Mouse (Mus musculus): ENCODE measurements around the gene Cel. TPM values are rescaled to one million over a fixed set of nuclear protein-coding genes. Genes with fewer than 3 reads are reported as not detected.
A peak's percentile ranks its signal among the peaks of the same experiment; 100 is the strongest.
"Not testable (repeated sequence)": the region's sequence is repeated elsewhere in the genome, so short reads cannot be mapped to it uniquely, and the experiment has no call there.

The Cel gene
- total RNA-seq, 2 experiments from 2014 or later = not detected

GRCm38 (mm10) chr2:28525943-28526876 lies 37.0 kb downstream of the Cel start:
- intact Hi-C loops (cut with DNase I) = no loop called here
- DNase-seq (ENCODE audit: low spot score in 2 of 2) = no peak

- intact Hi-C loops (cut with DNase I) = no loop called here
- peak in 1 of 2 experiments; percentile 25 for DNase-seq (ENCODE audit: low spot score in 2 of 2)
These were observed 37.8 kb downstream of the Cel start for GRCm38 (mm10) chr2:28525219-28525942.

DNA sequence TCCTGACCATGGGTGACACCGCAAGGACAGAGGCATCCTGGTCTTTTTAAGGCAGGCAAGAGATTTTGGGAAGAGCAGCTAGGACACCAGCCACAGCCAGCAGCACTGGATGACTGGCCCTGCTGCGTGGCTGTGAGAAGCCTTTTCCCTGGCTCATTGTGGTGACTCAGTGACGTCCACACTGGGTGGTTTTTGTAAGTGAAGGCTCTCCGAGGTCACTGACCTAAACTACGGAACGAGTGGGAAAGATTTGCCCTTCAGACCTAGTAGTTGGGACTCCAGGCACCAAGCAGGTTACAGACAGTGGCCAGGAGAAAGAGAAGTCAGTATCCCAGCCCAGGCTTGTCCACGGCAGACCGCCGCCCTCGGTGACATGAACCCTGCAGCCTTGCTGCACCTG lies 38.8 kb downstream of the Cel start:
- intact Hi-C loops (cut with DNase I) = no loop called here
- peak in 1 of 2 experiments; percentile 3 for DNase-seq (ENCODE audit: low spot score in 2 of 2)

DNA sequence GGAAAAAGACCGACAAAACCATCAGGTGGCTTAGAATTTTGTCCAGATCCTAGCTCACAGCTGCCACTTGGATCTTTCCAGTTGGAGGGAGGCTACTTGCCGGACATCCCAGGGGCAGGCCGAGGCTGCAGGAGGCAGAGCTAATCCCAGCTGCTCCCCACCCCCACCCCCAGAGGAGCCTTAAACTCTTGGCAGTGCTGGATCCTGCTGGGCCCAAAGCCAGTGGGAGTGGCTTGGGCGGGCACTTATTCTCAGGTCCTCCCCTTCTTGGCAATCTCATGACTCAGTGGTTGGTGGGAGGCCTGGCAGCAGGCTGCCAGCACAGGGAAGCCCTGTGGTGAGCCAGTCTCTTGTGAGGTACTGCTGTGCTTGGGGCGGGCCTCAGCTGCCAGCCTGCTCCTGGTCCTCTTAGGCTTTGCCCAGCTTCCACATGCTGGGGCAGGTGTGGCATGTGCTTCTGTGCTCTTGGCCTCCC lies 39.5 kb downstream of the Cel start:
- intact Hi-C loops (cut with DNase I) = no loop called here
- DNase-seq (ENCODE audit: low spot score in 2 of 2) = peak; percentile 86 to 92

GRCm38 (mm10) chr2:28522166-28522565 lies 41.0 kb downstream of the Cel start:
- intact Hi-C loops (cut with DNase I) = no loop called here
- peak in 1 of 2 experiments; percentile 13 for DNase-seq (ENCODE audit: low spot score in 2 of 2)

- intact Hi-C loops (cut with DNase I) = no loop called here
- peak; percentile 64 to 77 for DNase-seq (ENCODE audit: low spot score in 2 of 2)
These were observed 41.5 kb downstream of the Cel start for GRCm38 (mm10) chr2:28521571-28522151.

- intact Hi-C loops (cut with DNase I) = no loop called here
- DNase-seq (ENCODE audit: low spot score in 2 of 2) = no peak
These were observed 42.6 kb downstream of the Cel start for GRCm38 (mm10) chr2:28520581-28520980.

DNA sequence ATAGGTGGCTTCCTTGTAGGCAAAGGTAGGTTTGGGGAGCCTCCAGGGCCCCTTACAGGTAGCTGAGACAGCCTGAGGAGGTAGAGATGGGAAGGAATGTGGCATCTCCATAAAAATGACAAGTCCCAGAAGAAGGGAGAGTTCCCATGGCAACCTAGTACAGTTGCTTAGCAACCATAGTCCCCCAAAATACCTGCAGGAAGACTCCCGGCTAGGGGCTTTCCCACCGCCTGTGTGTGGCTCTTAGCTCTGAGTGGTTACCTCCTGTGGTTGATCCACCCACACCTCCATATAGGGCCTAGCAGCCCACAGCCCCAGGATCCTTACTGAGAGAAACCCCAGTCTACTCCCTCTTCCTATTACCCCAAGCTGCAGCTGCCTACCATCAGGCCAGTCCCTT lies 45.0 kb downstream of the Cel start:
- DNase-seq (ENCODE audit: low spot score in 2 of 2) = peak; percentile 85 to 94
- intact Hi-C loops (cut with DNase I) = no loop called here

DNA sequence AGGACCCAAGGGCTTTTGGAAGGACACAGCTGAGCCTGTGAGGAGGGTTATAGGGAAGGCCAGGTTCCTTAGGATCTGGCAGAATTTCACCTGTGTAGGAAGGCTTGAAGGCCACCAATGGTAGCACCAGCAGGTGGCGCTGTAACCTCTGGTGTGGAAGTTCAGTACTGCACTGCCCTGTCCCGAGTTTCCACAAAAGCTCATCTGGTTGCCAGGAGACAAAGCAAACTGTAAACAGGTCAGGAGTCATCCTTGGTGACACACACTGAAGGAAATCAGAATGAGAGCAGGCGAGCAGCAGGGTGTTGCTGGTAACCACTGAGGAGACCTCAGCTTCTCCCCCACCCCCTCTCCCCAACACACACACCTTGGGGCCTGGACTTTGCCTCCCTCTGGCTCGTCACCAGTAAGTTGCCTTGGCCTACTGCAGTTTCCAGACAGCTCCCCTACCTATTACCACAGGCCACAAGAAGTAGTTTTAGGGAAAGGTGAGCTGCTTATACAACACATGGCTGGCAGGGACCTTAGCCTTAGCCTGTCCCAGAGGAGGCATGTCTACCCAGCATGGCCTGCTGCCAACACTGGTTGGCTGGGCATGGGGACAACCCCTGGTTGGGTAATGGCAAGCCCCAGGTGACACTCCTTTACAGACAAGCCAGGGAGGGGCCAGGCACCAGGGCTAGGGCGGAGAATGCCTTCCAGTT lies 45.8 kb downstream of the Cel start:
- peak; percentile 76 to 79 for DNase-seq (ENCODE audit: low spot score in 2 of 2)
- intact Hi-C loops (cut with DNase I) = no loop called here

DNA sequence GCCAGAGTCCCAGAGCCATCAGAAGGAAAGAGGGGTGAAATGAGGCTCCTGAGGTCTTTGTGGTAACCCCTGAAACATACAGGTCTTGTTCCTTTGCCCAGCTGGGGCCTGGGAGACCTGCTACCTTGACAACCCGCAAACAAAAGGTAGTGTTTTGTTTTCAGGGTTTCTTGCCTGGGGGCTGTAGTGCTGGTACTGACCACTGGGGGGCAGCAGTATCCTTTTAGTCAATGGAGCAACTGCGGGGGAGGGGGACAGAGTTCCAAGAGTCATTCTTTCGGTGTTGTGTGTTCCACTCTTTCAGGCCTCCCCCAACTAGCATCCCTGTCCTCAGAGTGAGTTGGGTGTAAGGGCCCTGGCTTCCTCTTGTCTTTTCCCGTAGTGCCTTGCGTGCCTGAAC lies 48.7 kb downstream of the Cel start:
- intact Hi-C loops (cut with DNase I) = loop anchor here (2.0 kb wide), 2 partner anchors 34 to 68 kb away; partner anchors contain the start of gene Gtf3c5
- DNase-seq (ENCODE audit: low spot score in 2 of 2) = peak; percentile 89 to 91

GRCm38 (mm10) chr2:28513431-28514370 lies 49.5 kb downstream of the Cel start:
- DNase-seq (ENCODE audit: low spot score in 2 of 2) = no peak
- intact Hi-C loops (cut with DNase I) = loop anchor here (2.0 kb wide), 2 partner anchors 35 to 69 kb away; partner anchors contain the start of gene Gtf3c5

GRCm38 (mm10) chr2:28512798-28513401 lies 50.3 kb downstream of the Cel start, which contains the start of gene Ralgds:
Gene Ralgds (plus strand): TSS chr2:28513125.
- DNase-seq (ENCODE audit: low spot score in 2 of 2) = no peak
- intact Hi-C loops (cut with DNase I) = no loop called here

GRCm38 (mm10) chr2:28511600-28511999 lies 51.6 kb downstream of the Cel start:
- DNase-seq (ENCODE audit: low spot score in 2 of 2); intact Hi-C loops (cut with DNase I): not testable (repeated sequence)

DNA sequence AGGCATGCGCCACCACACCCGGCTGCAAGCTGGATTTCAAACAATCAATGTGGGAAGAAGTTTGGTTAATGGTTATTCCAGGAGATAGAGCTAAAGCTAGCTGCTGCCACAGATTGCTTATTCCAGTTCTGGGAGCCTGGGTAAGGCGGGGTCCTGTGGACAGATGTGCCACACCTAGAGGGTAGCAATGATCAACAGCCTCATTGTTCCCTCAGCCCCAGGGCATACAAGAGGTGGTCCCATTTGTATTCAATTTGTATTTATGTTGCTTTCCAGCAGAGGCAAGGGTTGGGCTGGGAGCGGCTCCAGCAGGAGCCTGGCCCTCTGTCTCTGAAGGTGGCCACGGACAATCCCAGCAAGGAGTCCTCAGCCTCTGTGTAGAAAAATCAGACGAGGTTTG lies 56.9 kb downstream of the Cel start:
- no peak for DNase-seq (ENCODE audit: low spot score in 2 of 2)

DNA sequence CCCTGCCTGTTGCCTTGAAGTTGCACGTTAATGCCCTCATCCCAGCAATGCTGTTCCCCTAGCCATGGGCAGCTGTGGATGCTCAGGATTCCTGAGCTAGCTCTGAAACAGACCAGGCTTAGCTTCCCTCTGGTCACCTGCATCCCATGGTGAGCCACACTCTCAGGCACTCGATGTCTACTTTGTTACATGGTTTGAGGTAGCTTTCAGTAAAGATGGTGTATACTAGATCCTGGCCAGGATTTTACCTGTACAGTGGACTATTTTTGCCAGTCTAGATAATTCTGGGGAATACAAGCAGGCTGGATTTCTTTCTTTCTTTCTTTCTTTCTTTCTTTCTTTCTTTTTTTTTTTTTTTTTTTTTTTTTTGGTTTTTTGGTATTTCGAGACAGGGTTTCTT lies 57.4 kb downstream of the Cel start, which contains the start of gene Gm10134:
Gm10134 (plus strand) TSS at position 301 of the 400 bp plus-strand sequence.
- intact Hi-C loops (cut with DNase I) = no loop called here

More for the DNA sequence above, 56.9 kb downstream of the Cel start:
- intact Hi-C loops (cut with DNase I) = no loop called here

More for the DNA sequence above, 57.4 kb downstream of the Cel start, which contains the start of gene Gm10134:
- no peak for DNase-seq (ENCODE audit: low spot score in 2 of 2)

Measured in left cerebral cortex, postnatal 14 days (tissue).